Mouse (Mus musculus) heart, postnatal 0 days (tissue): ENCODE measurements around the gene Slc35b2. TPM values are rescaled to one million over a fixed set of nuclear protein-coding genes. Genes with fewer than 3 reads are reported as not detected.
A peak's percentile ranks its signal among the peaks of the same experiment; 100 is the strongest.

Experiments used
- ATAC-seq: fragments of 200-750 bp; cut with Nextera tagmentation; 2 replicates; pipeline ENCODE4 v1.8.0; 2017; ENCODE audit warnings: low read depth, moderate number of reproducible peaks, moderate library complexity; ENCODE audit not compliant: insufficient read depth
- DNase-seq: peaks from one replicate; pipeline ENCODE4 v3.0.0-alpha.2; 2016; ENCODE audit warnings: low spot score
- H3K27ac ChIP-seq: fragments of 300-500 bp; sonication (generic); 2 replicates; pipeline ENCODE4 v1.5.1; 2014; ENCODE audit warnings: low read depth, mild to moderate bottlenecking
- H3K27me3 ChIP-seq: fragments of 300-500 bp; sonication (generic); 2 replicates; pipeline ENCODE4 v1.6.1; 2014; ENCODE audit warnings: low read length, mixed read lengths; ENCODE audit not compliant: control insufficient read depth, insufficient read depth
- H3K36me3 ChIP-seq: fragments of 300-500 bp; sonication (generic); replicated peaks from 2 replicates; pipeline ENCODE4 v1.6.1; 2014; ENCODE audit warnings: low read length, mixed read lengths; ENCODE audit not compliant: control insufficient read depth, insufficient read depth
- H3K4me1 ChIP-seq: fragments of 300-500 bp; sonication (generic); 2 replicates; pipeline ENCODE4 v1.6.1; 2014; ENCODE audit warnings: antibody characterized with exemption; ENCODE audit not compliant: control insufficient read depth, insufficient read depth
- H3K4me2 ChIP-seq: fragments of 300-500 bp; sonication (generic); 2 replicates; pipeline ENCODE4 v1.6.1; 2014; ENCODE audit warnings: low read depth, mild to moderate bottlenecking, low read length, moderate library complexity
- H3K4me3 ChIP-seq: fragments of 300-500 bp; sonication (generic); 2 replicates; pipeline ENCODE4 v1.5.1; 2014; ENCODE audit warnings: low read depth, low read length
- H3K9ac ChIP-seq: fragments of 300-500 bp; sonication (generic); replicated peaks from 2 replicates; pipeline ENCODE4 v1.6.1; 2014; ENCODE audit warnings: low read depth, low read length, mixed read lengths
- H3K9me3 ChIP-seq: fragments of 300-500 bp; sonication (generic); replicated peaks from 2 replicates; pipeline ENCODE4 v1.6.1; 2016; ENCODE audit warnings: low read length; ENCODE audit not compliant: control insufficient read depth
- CTCF ChIP-seq: IDR thresholded peaks from 2 replicates; pipeline ENCODE4 v1.5.1; 2016; ENCODE audit warnings: antibody characterized with exemption, control low read depth, low read depth
- EP300 ChIP-seq: IDR thresholded peaks from 2 replicates; pipeline ENCODE4 v1.6.1; 2016; ENCODE audit warnings: antibody characterized with exemption, low read depth
- WGBS: fragments of 180-500 bp; shearing (Covaris S2); extraction: QIAGEN DNeasy Blood & Tissue Kit; methylation state at CpG from one replicate; pipeline ENCODE4 v1.1.7; 2014; 5-methylcytosine and 5-hydroxymethylcytosine counted together
- polyA plus RNA-seq: library from polyadenylated mRNA; unstranded; fragments of >200 nt; fragmentation: Nextera tagmentation; extraction: Ambion mirVana; gene quantifications from 2 replicates; pipeline ENCODE4 v1.2.1, GENCODE M21; 2015
- total RNA-seq: library from RNA; depleted of rRNA; stranded (reverse); fragments of >200 nt; gene quantifications from 2 replicates; pipeline ENCODE4 v1.2.3, GENCODE M21; 2014; ENCODE audit warnings: low replicate concordance

The Slc35b2 gene
- total and polyA plus RNA-seq, 2 experiments from 2014 or later = 64.8 to 137 TPM

DNA sequence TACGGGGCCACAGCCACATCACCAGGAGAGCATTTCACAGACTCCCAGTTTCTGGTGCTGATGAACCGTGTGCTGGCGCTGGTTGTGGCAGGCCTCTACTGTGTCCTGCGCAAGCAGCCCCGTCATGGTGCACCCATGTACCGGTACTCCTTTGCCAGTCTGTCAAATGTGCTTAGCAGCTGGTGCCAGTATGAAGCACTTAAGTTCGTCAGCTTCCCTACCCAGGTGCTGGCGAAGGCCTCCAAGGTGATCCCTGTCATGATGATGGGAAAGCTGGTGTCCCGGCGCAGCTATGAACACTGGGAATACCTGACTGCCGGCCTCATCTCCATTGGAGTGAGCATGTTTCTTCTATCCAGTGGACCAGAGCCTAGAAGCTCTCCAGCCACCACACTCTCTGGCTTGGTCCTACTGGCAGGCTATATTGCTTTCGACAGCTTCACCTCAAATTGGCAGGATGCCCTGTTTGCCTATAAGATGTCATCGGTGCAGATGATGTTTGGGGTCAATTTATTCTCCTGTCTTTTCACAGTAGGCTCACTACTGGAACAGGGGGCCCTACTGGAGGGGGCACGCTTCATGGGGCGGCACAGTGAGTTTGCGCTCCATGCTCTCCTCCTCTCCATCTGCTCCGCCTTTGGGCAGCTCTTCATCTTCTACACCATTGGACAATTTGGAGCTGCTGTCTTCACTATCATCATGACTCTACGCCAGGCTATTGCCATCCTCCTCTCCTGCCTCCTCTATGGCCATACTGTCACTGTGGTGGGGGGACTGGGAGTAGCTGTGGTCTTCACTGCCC, 2.9 kb downstream of the Slc35b2 start:
- no peak overlapping the region for H3K4me3 ChIP-seq
- 0 out of 2 replicates have a peak overlapping the region, but pooled peaks have one; percentile 36 for H3K27ac ChIP-seq
- no peak for ATAC-seq
- no peaks in the 10 kb centered on the region for H3K9me3 ChIP-seq
- H3K4me2 ChIP-seq = no peak overlapping the region
- 58% methylated on average over 18 of the region's 18 CpGs for WGBS
- H3K4me1 ChIP-seq = peaks cover 10% of the 10 kb centered on the region
- no peaks in the 10 kb centered on the region for H3K27me3 ChIP-seq
- no peak overlapping the region for H3K9ac ChIP-seq
- DNase-seq = no peak
- peaks cover 60% of the 10 kb centered on the region for H3K36me3 ChIP-seq
- TF ChIP-seq EP300 = no peak
- no peak for TF ChIP-seq CTCF

DNA sequence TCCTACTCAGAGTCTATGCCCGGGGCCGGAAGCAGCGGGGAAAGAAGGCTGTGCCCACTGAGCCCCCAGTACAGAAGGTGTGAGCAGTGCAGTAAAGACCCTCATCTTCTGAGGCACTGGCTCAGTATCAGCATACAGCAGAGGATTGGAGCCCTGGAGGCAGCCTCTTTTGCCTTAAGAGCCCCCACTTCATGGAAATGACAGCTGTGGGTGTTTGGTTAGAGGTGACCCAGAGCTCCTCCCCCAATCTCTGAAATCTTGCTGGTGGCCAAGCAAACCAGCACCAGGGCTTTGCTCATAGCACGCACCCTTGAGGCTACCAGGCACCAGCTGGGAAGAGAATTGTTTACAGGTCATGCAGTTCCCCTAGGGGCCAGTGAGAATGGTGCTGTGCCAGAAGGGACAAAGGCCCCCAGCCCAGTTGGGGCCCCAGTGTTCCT, 3.5 kb downstream of the Slc35b2 start:
- WGBS = 35% methylated on average over 4 of the region's 4 CpGs
- no peaks in the 10 kb centered on the region for H3K27me3 ChIP-seq
- peaks cover 63% of the 10 kb centered on the region for H3K36me3 ChIP-seq
- DNase-seq (no peak), ATAC-seq (no peak)
- H3K4me2 ChIP-seq = no peak overlapping the region
- 0 out of 2 replicates have a peak overlapping the region, but pooled peaks have one; percentile 36 for H3K27ac ChIP-seq
- no peaks in the 10 kb centered on the region for H3K9me3 ChIP-seq
- no peak overlapping the region for H3K4me3 ChIP-seq
- H3K9ac ChIP-seq = no peak overlapping the region
- peaks cover 13% of the 10 kb centered on the region for H3K4me1 ChIP-seq
- TF ChIP-seq CTCF (no peak), EP300 (no peak)

DNA sequence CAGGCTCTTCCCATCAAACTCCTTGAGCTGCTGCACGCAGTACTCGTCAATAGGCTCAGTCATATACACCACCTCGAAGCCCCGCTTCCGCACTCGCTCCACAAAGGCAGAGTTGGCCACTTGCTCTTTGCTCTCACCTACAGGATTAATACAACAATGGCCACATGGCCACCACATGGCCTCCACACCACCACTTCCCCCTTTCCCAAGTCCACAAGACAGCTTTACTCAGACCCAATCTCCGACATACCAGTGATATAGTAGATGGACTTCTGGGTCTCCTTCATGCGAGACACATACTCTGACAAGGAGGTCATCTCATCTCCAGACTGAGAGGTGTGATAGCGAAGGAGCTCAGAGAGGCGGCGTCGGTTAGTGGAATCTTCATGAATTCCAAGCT, 5.3 kb downstream of the Slc35b2 start:
- 82% methylated on average over 12 of the region's 12 CpGs for WGBS
- H3K9ac ChIP-seq = no peak overlapping the region
- no peak for ATAC-seq

DNA sequence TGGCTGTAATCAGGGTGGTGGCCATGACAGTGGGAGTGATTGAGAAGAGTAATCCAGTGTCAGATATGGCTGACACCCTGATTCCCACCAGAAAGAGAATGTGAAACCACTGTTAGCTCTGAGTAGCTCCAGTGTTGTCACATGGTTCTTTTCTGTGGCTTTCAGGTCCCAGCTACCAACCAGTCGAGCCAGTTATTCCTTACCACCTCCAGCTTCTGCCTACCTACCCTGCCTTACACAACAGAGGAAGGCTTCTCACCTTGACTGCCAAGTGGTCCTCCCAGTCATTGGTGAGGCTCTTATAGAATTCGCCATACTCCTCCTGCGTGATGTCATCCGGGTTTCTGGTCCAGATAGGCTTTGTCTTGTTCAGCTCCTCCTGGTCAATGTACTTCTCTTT, 6.3 kb downstream of the Slc35b2 start:
- Histone ChIP-seq H3K4me3 (no peak overlapping the region), H3K27ac (no peak overlapping the region), H3K4me2 (no peak overlapping the region), H3K4me1 (peaks cover 10% of the 10 kb centered on the region; the same call in 1 of the 2 replicates), H3K9ac (no peak overlapping the region), H3K36me3 (peaks cover 63% of the 10 kb centered on the region), H3K27me3 (no peaks in the 10 kb centered on the region), H3K9me3 (no peaks in the 10 kb centered on the region)
- TF ChIP-seq EP300 (no peak), CTCF (no peak)
- ATAC-seq (no peak), DNase-seq (no peak)
- 74% methylated on average over 4 of the region's 4 CpGs for WGBS

More for the DNA sequence above, 5.3 kb downstream of the Slc35b2 start:
- H3K4me2 ChIP-seq = no peak overlapping the region
- H3K36me3 ChIP-seq = peaks cover 63% of the 10 kb centered on the region
- no peaks in the 10 kb centered on the region for H3K27me3 ChIP-seq
- no peaks in the 10 kb centered on the region for H3K9me3 ChIP-seq
- H3K4me3 ChIP-seq = no peak overlapping the region
- H3K27ac ChIP-seq = no peak overlapping the region
- peaks cover 12% of the 10 kb centered on the region for H3K4me1 ChIP-seq
- TF ChIP-seq CTCF (no peak), EP300 (no peak)
- no peak for DNase-seq

DNA sequence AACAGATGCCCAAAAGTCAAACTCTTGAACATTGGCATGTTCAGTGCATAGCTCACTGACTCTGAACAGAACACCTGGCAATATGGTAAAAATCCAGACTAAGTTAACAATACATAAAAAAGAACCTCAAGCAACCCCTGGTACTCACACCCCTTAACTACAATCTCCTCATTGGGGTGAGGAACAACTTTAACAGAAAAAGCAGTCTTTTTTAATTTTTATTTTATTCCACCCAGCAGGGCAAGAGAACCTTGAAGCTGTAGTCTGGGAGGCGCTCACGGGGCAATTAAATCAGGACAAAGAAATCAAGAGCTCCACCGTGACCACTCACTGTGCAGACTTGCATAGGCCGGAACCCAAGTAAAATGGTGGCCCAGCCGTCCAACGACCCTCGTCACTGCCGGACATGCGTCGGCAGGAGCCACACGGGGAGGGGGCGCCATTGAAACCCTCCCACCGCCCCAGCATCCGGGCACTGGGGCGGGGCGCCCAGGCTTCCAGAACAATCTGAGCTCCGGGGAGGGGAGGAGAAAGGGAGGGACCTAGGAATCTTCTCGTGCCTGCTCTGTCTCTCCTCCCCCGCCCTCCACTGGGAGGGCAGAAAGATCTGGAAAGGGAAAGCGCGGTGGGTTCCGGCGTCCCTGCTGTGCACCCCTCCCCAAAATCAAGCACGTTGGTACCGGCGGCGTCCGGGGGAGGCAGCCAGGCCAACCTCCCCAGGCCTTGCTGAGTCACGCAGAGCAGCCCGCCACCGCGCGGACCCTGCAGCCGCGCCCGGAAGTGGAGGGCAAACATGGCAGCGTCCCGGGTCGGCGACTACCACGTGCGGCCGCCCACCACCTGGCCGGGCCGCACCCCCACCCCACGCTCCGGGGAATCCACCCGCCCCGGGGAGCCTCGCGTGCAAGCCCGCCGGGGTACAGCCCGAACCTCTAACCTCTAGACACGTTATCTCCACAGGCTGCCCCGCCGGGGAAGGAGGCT, 8.7 kb downstream of the Slc35b2 start:
- under 1% methylated on average over 54 of the region's 57 CpGs for WGBS
- H3K4me3 ChIP-seq = peak overlapping the region; percentile 94
- no peak; the same call in 1 of the 2 replicates for TF ChIP-seq CTCF
- no peak; the same call in 1 of the 2 replicates for TF ChIP-seq EP300
- peak overlapping the region; percentile 77 for H3K4me2 ChIP-seq
- H3K27ac ChIP-seq = peak overlapping the region; percentile 97
- peak; percentile 58 for ATAC-seq
- H3K27me3 ChIP-seq = no peaks in the 10 kb centered on the region
- peaks cover 12% of the 10 kb centered on the region; the same call in 1 of the 2 replicates for H3K4me1 ChIP-seq
- no peaks in the 10 kb centered on the region for H3K9me3 ChIP-seq
- peak overlapping the region; percentile 91 for H3K9ac ChIP-seq
- peaks cover 44% of the 10 kb centered on the region for H3K36me3 ChIP-seq
- DNase-seq = peak; percentile 94
